Mouse (Mus musculus): ENCODE results near the gene D630045J12Rik.

DNA sequence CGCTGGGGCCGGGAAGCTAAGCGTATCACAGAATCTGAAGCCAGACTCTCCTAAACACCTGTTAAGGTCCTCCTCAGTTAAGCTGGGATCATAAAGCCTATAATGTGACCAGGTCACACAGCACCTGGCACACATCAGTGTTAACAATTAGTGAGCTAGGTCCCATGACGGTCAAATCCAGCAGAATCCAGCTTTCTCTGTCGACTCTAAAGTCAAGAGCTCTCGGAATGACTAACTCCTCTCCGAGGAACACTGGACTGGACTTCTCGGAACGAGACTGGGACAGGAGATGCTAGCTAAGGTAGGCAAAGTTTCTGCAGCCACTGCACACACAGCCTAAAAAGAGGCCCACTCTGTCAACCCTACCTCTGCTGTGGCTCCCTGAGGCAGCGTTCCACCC lies 1.7 kb downstream of the D630045J12Rik start:
- TF ChIP-seq CTCF (IDR thresholded peaks at IDR 0.05; ENCODE audit: control insufficient read depth, insufficient read depth, insufficient read length) (no peak), MYOD1 (IDR thresholded peaks at IDR 0.05; ENCODE audit: control insufficient read depth, insufficient read length, low read depth) (no peak), CEBPB (IDR thresholded peaks at IDR 0.05; ENCODE audit: low read depth) (no peak), USF1 (IDR thresholded peaks at IDR 0.05; ENCODE audit: low read depth) (no peak), MYOG (IDR thresholded peaks at IDR 0.05; ENCODE audit: control insufficient read depth, extremely low read depth, insufficient read length) (no peak), MAX (IDR thresholded peaks at IDR 0.05) (no peak), FOSL1 (IDR thresholded peaks at IDR 0.05; ENCODE audit: insufficient read depth, low read length, poor library complexity, severe bottlenecking) (no peak)
